Mouse (Mus musculus): ENCODE data around the gene Mrpl53. TPM values are rescaled to one million over a fixed set of nuclear protein-coding genes. Genes with fewer than 3 reads are reported as not detected.

Mrpl53 gene
- polyA plus RNA-seq, 1 experiment from 2014 or later: 137 TPM

MicroRNA genes within 50 kb of the gene (microRNA counts, 519-probe panel; counts per million panel counts)
- 110 counts per million, percentile 56 among the panel's probes with 10 or more counts for microRNA mmu-miR-3470a+mmu-miR-3470b

Small RNA genes lying within 50 kb of the gene (microRNA-seq; reads per million reads assigned to microRNA genes)
- gene Mir3470a: not detected

Other genes with a start within 250 kb of the Mrpl53 start
- 11.0 and 11.6 TPM in 2 replicates for gene Sema4f, start 169.3 kb upstream of the Mrpl53 start, polyA plus RNA-seq (2015; fragmentation: Nextera tagmentation; extraction: Ambion mirVana)
- not detected in 2 replicates for gene M1ap, start 162.1 kb upstream of the Mrpl53 start, polyA plus RNA-seq (2015; fragmentation: Nextera tagmentation; extraction: Ambion mirVana)
- 3.1 and 4.1 TPM in 2 replicates for gene Dok1, start 75.6 kb upstream of the Mrpl53 start, polyA plus RNA-seq (2015; fragmentation: Nextera tagmentation; extraction: Ambion mirVana)
- 4.7 and 6.2 TPM in 2 replicates for gene Loxl3, start 74.9 kb upstream of the Mrpl53 start, polyA plus RNA-seq (2015; fragmentation: Nextera tagmentation; extraction: Ambion mirVana)
- 160 and 165 TPM in 2 replicates for gene Aup1, start 54.5 kb upstream of the Mrpl53 start, polyA plus RNA-seq (2015; fragmentation: Nextera tagmentation; extraction: Ambion mirVana)
- 62.4 and 65.3 TPM in 2 replicates for gene Htra2, start 53.8 kb upstream of the Mrpl53 start, polyA plus RNA-seq (2015; fragmentation: Nextera tagmentation; extraction: Ambion mirVana)
- 0.75 and 1.00 TPM in 2 replicates for gene Dqx1, start 51.2 kb upstream of the Mrpl53 start, polyA plus RNA-seq (2015; fragmentation: Nextera tagmentation; extraction: Ambion mirVana)
- gene Tlx2, start 38.7 kb upstream of the Mrpl53 start, polyA plus RNA-seq (2015; fragmentation: Nextera tagmentation; extraction: Ambion mirVana): not detected in 2 replicates
- 52.6 and 53.4 TPM in 2 replicates for gene Pcgf1, start 31.2 kb upstream of the Mrpl53 start, polyA plus RNA-seq (2015; fragmentation: Nextera tagmentation; extraction: Ambion mirVana)
- not detected in 2 replicates for gene Lbx2, start 22.7 kb upstream of the Mrpl53 start, polyA plus RNA-seq (2015; fragmentation: Nextera tagmentation; extraction: Ambion mirVana)
- gene Ccdc142, start 7.4 kb upstream of the Mrpl53 start, polyA plus RNA-seq (2015; fragmentation: Nextera tagmentation; extraction: Ambion mirVana): 4.3 and 5.7 TPM in 2 replicates
- gene Gm42688, start 7.4 kb upstream of the Mrpl53 start, polyA plus RNA-seq (2015; fragmentation: Nextera tagmentation; extraction: Ambion mirVana): 3.7 and 5.0 TPM in 2 replicates
- gene Mogs, start 6.5 kb downstream of the Mrpl53 start, polyA plus RNA-seq (2015; fragmentation: Nextera tagmentation; extraction: Ambion mirVana): 16.0 and 26.9 TPM in 2 replicates
- 228 and 253 TPM in 2 replicates for gene Wbp1, start 12.5 kb downstream of the Mrpl53 start, polyA plus RNA-seq (2015; fragmentation: Nextera tagmentation; extraction: Ambion mirVana)
- gene Ino80b, start 16.4 kb downstream of the Mrpl53 start, polyA plus RNA-seq (2015; fragmentation: Nextera tagmentation; extraction: Ambion mirVana): 12.1 and 14.9 TPM in 2 replicates
- gene Rtkn, start 26.4 kb downstream of the Mrpl53 start, polyA plus RNA-seq (2015; fragmentation: Nextera tagmentation; extraction: Ambion mirVana): 16.5 and 18.8 TPM in 2 replicates
- gene Wdr54, start 47.4 kb downstream of the Mrpl53 start, polyA plus RNA-seq (2015; fragmentation: Nextera tagmentation; extraction: Ambion mirVana): 16.1 and 19.2 TPM in 2 replicates
- gene 1700003E16Rik, start 47.4 kb downstream of the Mrpl53 start, polyA plus RNA-seq (2015; fragmentation: Nextera tagmentation; extraction: Ambion mirVana): 3.0 and 3.3 TPM in 2 replicates
- 127 and 140 TPM in 2 replicates for gene Dctn1, start 56.9 kb downstream of the Mrpl53 start, polyA plus RNA-seq (2015; fragmentation: Nextera tagmentation; extraction: Ambion mirVana)
- 0.22 and 0.48 TPM in 2 replicates for gene Slc4a5, start 110.8 kb downstream of the Mrpl53 start, polyA plus RNA-seq (2015; fragmentation: Nextera tagmentation; extraction: Ambion mirVana)
- gene Mthfd2, start 216.9 kb downstream of the Mrpl53 start, polyA plus RNA-seq (2015; fragmentation: Nextera tagmentation; extraction: Ambion mirVana): 26.5 and 26.6 TPM in 2 replicates
- 30.7 and 31.8 TPM in 2 replicates for gene Mob1a, start 217.0 kb downstream of the Mrpl53 start, polyA plus RNA-seq (2015; fragmentation: Nextera tagmentation; extraction: Ambion mirVana)
- gene Bola3, start 240.1 kb downstream of the Mrpl53 start, polyA plus RNA-seq (2015; fragmentation: Nextera tagmentation; extraction: Ambion mirVana): 69.0 and 71.7 TPM in 2 replicates